Mouse (Mus musculus) kidney, postnatal 36 days (tissue): ENCODE measurements around the gene Olfr1218.
"Not testable (repeated sequence)": the region's sequence is repeated elsewhere in the genome, so short reads cannot be mapped to it uniquely, and the experiment has no call there.

ENCODE experiments used
- DNase-seq, 2 experiments: peaks; one replicate each; pipeline ENCODE4 v3.0.0; 2021 to 2022; ENCODE audit warnings: mixed read lengths in 2 of 2

The Olfr1218 gene

DNA sequence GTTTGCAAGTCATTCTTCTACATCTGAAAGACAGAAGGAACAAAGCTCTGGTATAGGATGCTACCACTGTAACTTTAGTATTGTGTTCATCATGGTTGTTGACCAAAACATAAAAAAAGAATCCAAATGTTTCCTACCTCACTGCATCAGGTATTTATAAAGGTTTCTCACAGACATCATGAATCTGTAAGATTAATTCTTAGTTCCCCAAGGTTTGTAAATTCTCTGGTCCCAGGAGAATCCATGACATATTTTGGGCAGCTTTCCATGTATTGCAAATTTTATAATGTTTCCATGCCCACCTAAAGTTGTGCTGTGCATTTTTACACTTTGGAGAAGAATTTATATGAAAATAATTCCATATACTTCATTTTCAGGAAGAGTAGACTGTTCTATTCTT, at the start of gene Olfr1218:
Gene Olfr1218, minus strand, starts transcription at position 101 of the 400 bp plus-strand sequence.
- DNase-seq = no peak

DNA sequence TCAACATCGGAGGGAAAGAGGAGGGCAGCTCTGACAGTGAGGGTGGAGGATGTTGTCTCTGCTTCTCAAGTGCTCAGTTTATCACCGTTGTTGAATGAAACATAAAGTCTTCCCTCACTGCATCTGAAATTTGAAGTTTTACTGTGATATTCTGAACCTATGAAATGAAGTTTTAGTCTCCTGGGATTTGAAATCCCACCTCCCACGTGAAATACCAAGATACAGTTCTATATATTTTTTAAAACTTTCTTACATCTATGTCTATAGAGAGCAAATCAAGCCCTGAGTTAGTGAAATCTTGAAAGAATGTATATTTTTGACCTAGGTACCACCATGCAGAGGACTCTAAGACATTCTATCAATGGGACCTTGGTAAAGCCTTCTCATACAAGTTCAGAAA, 45.7 kb upstream of the Olfr1218 start, which contains the start of gene Olfr1220:
Gene Olfr1220, minus strand, starts transcription at position 101 of the 400 bp plus-strand sequence.
- no peak for DNase-seq

DNA sequence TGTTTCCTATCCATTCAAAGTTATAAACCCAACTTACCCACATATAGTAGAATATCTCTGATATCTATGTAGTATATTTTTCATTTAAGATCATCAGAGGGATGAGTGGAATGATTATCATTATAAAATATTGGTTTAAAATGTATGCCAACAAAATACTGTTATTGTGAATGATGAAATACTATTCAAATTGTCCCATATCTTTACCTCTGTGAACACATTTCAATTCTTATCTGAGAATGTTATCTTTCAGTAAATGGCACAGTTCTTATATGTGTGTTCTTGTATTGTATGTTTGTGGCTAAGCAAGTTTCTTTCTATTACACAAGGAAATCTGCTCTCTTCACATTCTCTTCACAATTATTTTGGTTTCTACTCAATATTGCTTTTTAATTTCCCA, 44.7 kb upstream of the Olfr1218 start:
- DNase-seq = no peak

DNA sequence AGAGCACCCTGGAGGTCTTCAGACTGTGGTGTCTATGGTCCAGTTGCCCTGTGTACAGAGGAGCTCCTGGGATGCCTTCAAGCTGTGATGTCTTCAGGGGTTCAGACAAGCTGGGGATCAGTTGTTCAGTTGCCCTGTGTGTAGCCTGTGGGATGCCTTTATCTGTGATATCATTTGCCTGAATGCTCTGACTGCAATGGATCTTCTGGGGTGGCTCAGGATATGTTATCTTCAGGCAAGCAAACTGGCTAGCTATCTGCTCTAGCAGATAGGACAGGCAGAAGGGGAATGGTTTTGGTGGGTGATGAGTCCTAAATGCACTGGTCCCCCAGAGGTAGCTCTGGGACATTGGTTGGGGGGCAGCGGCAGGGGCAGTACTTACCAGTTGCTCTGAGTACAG, 32.9 kb upstream of the Olfr1218 start:
- DNase-seq = no peak

DNA sequence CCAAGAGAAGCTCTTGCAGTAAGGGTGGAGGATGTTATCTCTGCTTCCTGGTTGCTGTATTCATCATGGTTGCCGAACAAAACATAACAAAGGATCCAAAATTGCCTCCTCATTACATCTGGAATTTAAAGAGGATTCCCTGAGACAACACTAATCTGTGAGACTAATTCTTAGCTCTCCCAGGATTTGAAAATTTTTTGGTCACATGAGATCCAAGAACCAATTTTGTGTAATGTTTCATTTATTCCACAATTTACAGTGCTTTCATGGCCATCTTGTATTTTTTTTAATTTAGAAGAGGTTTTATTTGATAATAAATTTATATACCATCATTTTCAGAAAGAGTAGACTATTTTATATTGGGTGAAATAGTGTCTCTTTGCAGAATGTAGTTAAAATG, 22.4 kb upstream of the Olfr1218 start, which contains the start of gene Olfr1219:
Gene Olfr1219, minus strand, starts transcription at position 101 of the 400 bp plus-strand sequence.
- DNase-seq = no peak

DNA sequence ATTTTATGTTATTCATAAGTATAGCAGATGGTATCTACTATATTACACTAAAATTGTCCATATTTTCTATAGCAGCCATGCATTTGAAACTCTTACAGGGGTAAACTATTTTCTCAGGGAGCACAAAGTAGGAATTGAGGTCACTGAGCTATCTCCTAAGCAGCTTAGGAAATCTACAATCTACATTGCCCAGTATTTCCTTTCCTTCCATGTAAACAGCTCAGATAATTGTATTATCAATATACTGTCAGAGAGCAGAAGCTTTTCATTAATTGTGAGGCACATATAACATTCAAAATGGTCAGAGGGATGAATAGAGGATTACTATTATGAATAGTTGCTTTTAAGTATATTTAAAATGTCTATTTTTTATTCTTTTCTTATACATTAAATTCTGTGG, 20.5 kb upstream of the Olfr1218 start:
- no peak for DNase-seq

DNA sequence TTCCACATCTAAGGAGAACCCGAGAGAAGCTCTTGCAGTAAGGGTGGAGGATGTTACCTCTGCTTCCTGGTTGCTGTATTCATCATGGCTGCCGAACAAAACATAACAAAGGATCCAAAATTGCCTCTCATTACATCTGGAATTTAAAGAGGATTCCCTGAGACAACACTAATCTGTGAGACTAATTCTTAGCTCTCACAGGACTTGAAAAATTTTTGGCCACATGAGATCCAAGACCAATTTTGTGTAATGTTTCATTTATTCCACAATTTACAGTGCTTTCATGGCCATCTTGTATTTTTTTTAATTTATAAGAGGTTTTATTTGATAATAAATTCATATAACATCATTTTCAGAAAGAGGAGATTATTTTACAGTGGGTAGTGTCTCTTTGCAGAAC, 29.0 kb downstream of the Olfr1218 start, which contains the start of gene Olfr1217:
Gene Olfr1217, minus strand, starts transcription at position 101 of the 400 bp plus-strand sequence.
- DNase-seq = no peak

DNA sequence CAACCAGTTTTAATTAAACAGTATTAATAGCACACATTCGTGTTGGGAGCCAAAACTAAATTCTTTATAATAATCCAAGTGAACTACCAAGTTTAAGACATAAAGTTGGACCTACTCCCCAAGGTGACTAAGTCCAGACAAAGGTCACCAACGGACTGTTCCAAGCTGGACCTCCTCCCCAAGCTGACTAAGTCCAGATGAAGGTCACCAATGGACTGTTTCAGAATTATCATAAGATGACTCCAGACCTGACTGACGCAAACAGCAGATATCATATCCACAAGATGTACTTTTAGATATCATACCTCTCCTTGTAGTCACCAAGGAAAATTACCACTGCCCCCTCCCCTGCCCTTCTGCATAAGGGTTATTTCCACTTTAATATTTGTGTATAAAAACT, 39.6 kb downstream of the Olfr1218 start:
- DNase-seq = not testable (repeated sequence)

DNA sequence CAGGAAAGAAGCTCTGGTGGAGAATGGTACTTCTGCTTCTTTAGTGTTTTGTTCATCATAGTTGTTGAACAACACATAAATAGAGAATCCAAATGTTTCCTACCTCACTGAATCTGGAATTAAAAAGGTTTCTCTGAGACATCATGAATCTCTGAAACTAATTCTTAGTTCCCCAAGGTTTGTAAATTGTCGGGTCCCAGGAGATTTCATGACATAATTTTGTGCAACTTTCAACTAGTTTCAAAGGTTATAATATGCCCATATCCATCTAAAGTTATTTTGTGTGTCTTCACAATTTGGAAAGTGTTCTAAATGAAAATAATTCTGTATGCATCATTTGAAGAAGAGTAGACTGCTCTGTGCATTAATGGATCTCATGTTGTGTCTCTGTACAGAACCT, 42.7 kb downstream of the Olfr1218 start, which contains the start of gene Olfr1216:
Gene Olfr1216, minus strand, starts transcription at position 101 of the 400 bp plus-strand sequence.
- no peak for DNase-seq

DNA sequence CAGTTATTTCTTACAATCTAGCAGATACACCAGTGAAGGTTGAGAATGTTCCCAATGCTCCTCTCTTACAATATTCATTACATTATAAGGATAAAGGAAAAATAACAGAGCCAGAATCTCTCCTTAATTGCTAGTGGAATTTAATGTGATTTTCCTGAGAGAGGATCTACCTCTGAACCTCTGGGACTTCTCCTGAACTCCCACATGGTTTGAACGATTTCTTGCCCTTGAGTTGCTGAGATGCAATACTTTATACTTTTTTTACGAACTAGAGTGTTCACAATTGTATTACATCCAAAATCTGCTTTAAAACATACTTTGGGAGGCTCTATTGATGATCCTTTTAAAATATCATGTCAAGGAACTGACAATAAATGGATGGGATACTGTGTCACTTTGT, 54.1 kb downstream of the Olfr1218 start, which contains the start of gene Olfr1215:
Gene Olfr1215, minus strand, starts transcription at position 101 of the 400 bp plus-strand sequence.
- DNase-seq = no peak
